Mouse (Mus musculus) embryonic facial prominence, embryonic 15.5 days (tissue): ENCODE results near the gene Tmem47. TPM values are rescaled to one million over a fixed set of nuclear protein-coding genes. Genes with fewer than 3 reads are reported as not detected.
A peak's percentile ranks its signal among the peaks of the same experiment; 100 is the strongest.

ENCODE experiments used
- ATAC-seq: fragments of 200-750 bp; cut with Nextera tagmentation; 2 replicates; pipeline ENCODE4 v1.8.0; 2017; ENCODE audit warnings: low read depth, moderate TSS enrichment; ENCODE audit not compliant: insufficient number of reproducible peaks, low FRiP score, low TSS enrichment
- H3K27ac ChIP-seq: fragments of 300-500 bp; sonication (generic); replicated peaks from 2 replicates; pipeline ENCODE4 v1.5.1; 2015; ENCODE audit warnings: mild to moderate bottlenecking, inconsistent platforms
- H3K27me3 ChIP-seq: fragments of 300-500 bp; sonication (generic); 2 replicates; pipeline ENCODE4 v1.6.1; 2015; ENCODE audit warnings: inconsistent platforms
- H3K36me3 ChIP-seq: fragments of 300-500 bp; sonication (generic); 2 replicates; pipeline ENCODE4 v1.6.1; 2015; ENCODE audit warnings: mild to moderate bottlenecking, inconsistent platforms
- H3K4me1 ChIP-seq: fragments of 300-500 bp; sonication (generic); 2 replicates; pipeline ENCODE4 v1.6.1; 2015; ENCODE audit warnings: inconsistent platforms
- H3K4me2 ChIP-seq: fragments of 300-500 bp; sonication (generic); replicated peaks from 2 replicates; pipeline ENCODE4 v1.6.1; 2015; ENCODE audit warnings: mild to moderate bottlenecking, inconsistent platforms
- H3K4me3 ChIP-seq: fragments of 300-500 bp; sonication (generic); replicated peaks from 2 replicates; pipeline ENCODE4 v1.5.1; 2015; ENCODE audit warnings: mild to moderate bottlenecking, inconsistent platforms
- H3K9ac ChIP-seq: fragments of 300-500 bp; sonication (generic); 2 replicates; pipeline ENCODE4 v1.6.1; 2015; ENCODE audit warnings: inconsistent platforms
- H3K9me3 ChIP-seq: fragments of 300-500 bp; sonication (generic); replicated peaks from 2 replicates; pipeline ENCODE4 v1.6.1; 2016; ENCODE audit warnings: inconsistent platforms
- WGBS: fragments of 180-500 bp; shearing (Covaris S2); methylation state at CpG from one replicate; pipeline ENCODE4 v1.1.7; 2015; 5-methylcytosine and 5-hydroxymethylcytosine counted together
- polyA plus RNA-seq: library from polyadenylated mRNA; unstranded; fragments of >200 nt; fragmentation: Nextera tagmentation; extraction: Ambion mirVana; gene quantifications from 2 replicates; pipeline ENCODE4 v1.2.1, GENCODE M21; 2015

The Tmem47 gene
- 21.9 and 25.6 TPM in 2 replicates for polyA plus RNA-seq

- WGBS, result 8% methylated on average over 31 of the region's 39 CpGs
- no peaks in the 10 kb centered on the region for H3K9me3 ChIP-seq
- H3K36me3 ChIP-seq, result no peaks in the 10 kb centered on the region
- peak within 1 kb of the TSS; percentile 58 for H3K4me3 ChIP-seq
- no peaks in the 10 kb centered on the region for H3K4me1 ChIP-seq
- peak within 1 kb of the TSS; percentile 85 for H3K27ac ChIP-seq
- H3K27me3 ChIP-seq, result no peaks in the 10 kb centered on the region
- peak; percentile 96 for ATAC-seq
- H3K4me2 ChIP-seq, result peak within 1 kb of the TSS; percentile 52
- peak within 1 kb of the TSS; percentile 50 for H3K9ac ChIP-seq
Observed at GRCm38 (mm10) chrX:81070210-81070803, at the start of gene Tmem47. Gene Tmem47, plus strand, starts transcription at chrX:81070698.

- no peaks in the 10 kb centered on the region for H3K36me3 ChIP-seq
- WGBS, result 15% methylated on average over 33 of the region's 45 CpGs
- H3K27ac ChIP-seq, result peak overlapping the region; percentile 85
- H3K4me1 ChIP-seq, result no peaks in the 10 kb centered on the region
- ATAC-seq, result peak; percentile 55
- peak overlapping the region; percentile 58 for H3K4me3 ChIP-seq
- H3K9me3 ChIP-seq, result no peaks in the 10 kb centered on the region
- peak overlapping the region; percentile 52 for H3K4me2 ChIP-seq
- H3K27me3 ChIP-seq, result no peaks in the 10 kb centered on the region
- peak overlapping the region; percentile 50 for H3K9ac ChIP-seq
Observed at GRCm38 (mm10) chrX:81070804-81071461, 435 bp downstream of the Tmem47 start.

DNA sequence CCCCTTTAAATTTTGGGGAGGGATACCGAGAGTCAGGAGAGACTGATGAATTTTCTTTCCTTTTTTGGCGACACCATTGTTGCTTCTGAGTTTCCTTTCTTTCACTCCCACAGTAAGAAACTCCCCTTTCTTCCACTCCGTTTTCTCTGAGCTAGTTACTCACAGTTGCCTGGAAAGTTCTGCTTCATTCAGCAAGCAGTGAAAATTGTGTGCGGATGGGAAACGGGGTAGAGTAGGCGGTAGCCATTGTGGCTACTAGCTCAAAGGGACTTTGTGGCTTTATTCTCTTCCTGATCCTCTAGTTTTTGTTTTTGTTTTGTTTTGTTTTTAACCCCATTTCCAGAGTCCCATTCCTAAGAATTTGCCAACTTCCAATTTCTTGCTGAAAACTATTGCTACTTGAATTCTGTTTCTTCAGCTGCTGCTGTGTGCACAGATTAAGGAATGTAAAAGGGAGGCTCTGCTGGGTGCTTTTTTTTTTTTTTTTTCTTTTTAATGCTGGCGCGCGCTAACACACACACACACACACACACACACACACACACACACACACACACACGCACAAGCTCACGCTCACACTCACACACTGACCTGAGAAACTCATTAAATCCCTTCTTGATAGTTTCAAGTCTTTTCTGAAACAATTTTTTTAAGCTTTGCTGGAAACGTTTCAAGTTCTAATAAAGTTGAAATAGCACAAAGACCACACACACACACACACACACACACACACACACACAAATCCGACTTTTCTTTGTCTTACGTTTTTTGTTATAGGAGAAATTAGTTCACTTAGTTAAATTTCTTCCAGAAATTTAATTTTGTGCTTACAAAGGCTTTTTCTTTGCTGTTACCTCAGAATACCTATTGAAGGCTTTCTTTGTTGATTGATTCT, 1.5 kb downstream of the Tmem47 start:
- Histone ChIP-seq H3K27ac (peak overlapping the region; percentile 85), H3K27me3 (no peaks in the 10 kb centered on the region), H3K4me3 (peak overlapping the region; percentile 58), H3K4me2 (peak overlapping the region; percentile 52), H3K9me3 (no peaks in the 10 kb centered on the region), H3K36me3 (no peaks in the 10 kb centered on the region), H3K4me1 (no peaks in the 10 kb centered on the region), H3K9ac (no peak overlapping the region)
- no peak for ATAC-seq
- 12% methylated on average over 9 of the region's 14 CpGs for WGBS

DNA sequence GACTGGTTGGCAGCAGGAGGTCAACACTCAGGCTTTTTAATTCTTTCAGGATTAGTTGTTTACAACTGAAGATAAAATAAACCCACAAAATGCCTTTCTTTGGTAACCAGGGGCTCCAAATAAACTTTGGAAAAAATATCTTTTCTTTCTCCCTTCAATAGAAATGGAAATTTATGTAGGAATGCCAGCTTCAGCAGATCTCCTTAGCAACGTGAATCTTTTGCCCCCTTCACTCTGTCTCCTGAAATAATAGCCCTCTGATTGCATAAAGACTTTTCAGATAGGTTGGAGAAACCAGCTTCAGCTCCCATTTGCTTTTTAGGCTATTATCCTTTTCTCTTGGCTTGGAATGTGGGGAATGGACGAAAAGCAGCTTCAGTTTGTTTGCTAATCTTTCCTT, 2.2 kb downstream of the Tmem47 start:
- Histone ChIP-seq H3K4me2 (peak overlapping the region; percentile 52), H3K4me1 (no peaks in the 10 kb centered on the region), H3K9me3 (no peaks in the 10 kb centered on the region), H3K27ac (no peak overlapping the region), H3K36me3 (no peaks in the 10 kb centered on the region), H3K9ac (no peak overlapping the region), H3K4me3 (peak overlapping the region; percentile 58), H3K27me3 (no peaks in the 10 kb centered on the region)
- no peak for ATAC-seq
- 7% methylated on average over 2 of the region's 2 CpGs for WGBS

GRCm38 (mm10) chrX:81073834-81074233, 3.3 kb downstream of the Tmem47 start:
- 40% methylated on average over 4 of the region's 4 CpGs for WGBS
- no peak for ATAC-seq
- Histone ChIP-seq H3K27me3 (no peaks in the 10 kb centered on the region), H3K27ac (no peak overlapping the region), H3K9ac (no peak overlapping the region), H3K9me3 (no peaks in the 10 kb centered on the region), H3K4me3 (0 out of 2 replicates have a peak overlapping the region, but pooled peaks have one; percentile 58), H3K36me3 (no peaks in the 10 kb centered on the region), H3K4me2 (peak overlapping the region; percentile 52), H3K4me1 (no peaks in the 10 kb centered on the region)

DNA sequence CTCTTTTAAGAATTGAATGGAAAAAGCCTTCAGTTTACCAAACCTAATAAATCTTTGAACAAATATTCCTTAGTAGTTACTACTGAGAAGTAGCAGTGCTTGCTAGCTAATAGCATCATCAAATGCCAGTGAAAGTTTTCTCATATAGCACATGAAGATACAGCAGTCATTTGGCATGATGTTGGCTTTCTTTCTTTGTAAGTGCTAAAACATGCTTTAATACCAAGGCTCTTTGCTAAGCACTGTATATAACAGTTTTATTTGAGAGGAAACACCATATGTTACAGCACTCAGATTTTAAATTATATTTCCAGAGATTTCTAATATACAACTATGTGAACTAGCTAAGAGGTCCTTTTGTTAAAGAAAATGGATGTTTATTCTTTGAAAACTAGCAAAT, 8.0 kb downstream of the Tmem47 start:
- Histone ChIP-seq H3K27me3 (no peaks in the 10 kb centered on the region), H3K4me1 (no peaks in the 10 kb centered on the region), H3K9ac (no peak overlapping the region), H3K4me3 (no peak overlapping the region), H3K4me2 (no peak overlapping the region), H3K9me3 (no peaks in the 10 kb centered on the region), H3K27ac (no peak overlapping the region), H3K36me3 (no peaks in the 10 kb centered on the region)
- no peak for ATAC-seq

- no peaks in the 10 kb centered on the region for H3K4me1 ChIP-seq
- H3K27ac ChIP-seq, result no peak overlapping the region
- H3K9me3 ChIP-seq, result no peaks in the 10 kb centered on the region
- H3K4me2 ChIP-seq, result no peak overlapping the region
- no peak overlapping the region for H3K9ac ChIP-seq
- H3K36me3 ChIP-seq, result no peaks in the 10 kb centered on the region
- H3K4me3 ChIP-seq, result no peak overlapping the region
- H3K27me3 ChIP-seq, result no peaks in the 10 kb centered on the region
- ATAC-seq, result no peak
- 67% methylated on average over 2 of the region's 2 CpGs for WGBS
Observed at GRCm38 (mm10) chrX:81080996-81081395, 10.5 kb downstream of the Tmem47 start.

- Histone ChIP-seq H3K27me3 (no peaks in the 10 kb centered on the region), H3K36me3 (no peaks in the 10 kb centered on the region), H3K9me3 (no peaks in the 10 kb centered on the region), H3K9ac (no peak overlapping the region), H3K4me2 (no peak overlapping the region), H3K4me3 (no peak overlapping the region), H3K4me1 (no peaks in the 10 kb centered on the region), H3K27ac (no peak overlapping the region)
- no peak for ATAC-seq
- WGBS, result 49% methylated on average over 2 of the region's 2 CpGs
Observed at GRCm38 (mm10) chrX:81085025-81085752, 14.7 kb downstream of the Tmem47 start.

DNA sequence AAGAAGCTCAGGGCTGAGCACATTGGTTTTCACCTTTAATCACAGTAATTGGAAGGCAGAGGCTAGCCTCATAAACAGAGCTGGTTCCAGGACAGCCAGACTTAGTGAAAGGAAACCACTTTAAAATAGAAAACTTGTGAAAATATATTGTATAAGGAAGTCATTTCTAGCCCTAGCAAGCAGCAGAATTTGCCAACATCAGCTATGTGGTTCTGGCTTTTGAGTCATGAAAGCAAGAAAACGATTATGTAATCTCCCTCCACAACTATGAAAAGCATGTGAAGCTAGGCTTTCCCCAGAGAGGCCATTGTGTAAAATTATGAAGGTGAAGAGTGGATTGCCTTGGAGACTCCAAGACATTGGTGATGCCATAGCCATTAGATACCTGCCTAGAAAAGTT, 76.9 kb downstream of the Tmem47 start:
- no peak for ATAC-seq
- H3K4me2 ChIP-seq, result no peak overlapping the region
- no peaks in the 10 kb centered on the region for H3K27me3 ChIP-seq
- WGBS, result 45% methylated on average over 1 of the region's 1 CpGs
- no peak overlapping the region for H3K9ac ChIP-seq
- H3K4me3 ChIP-seq, result no peak overlapping the region
- no peak overlapping the region for H3K27ac ChIP-seq
- H3K9me3 ChIP-seq, result no peaks in the 10 kb centered on the region
- no peaks in the 10 kb centered on the region for H3K4me1 ChIP-seq
- no peaks in the 10 kb centered on the region for H3K36me3 ChIP-seq
